Mouse (Mus musculus): ENCODE results near the gene Lin52.

Gene Lin52

GRCm38 (mm10) chr12:84450718-84451646 lies at the start of gene Lin52, which contains the start of gene Aldh6a1:
Gene Lin52 (plus strand): TSS chr12:84451422.
Gene Aldh6a1 (minus strand): TSS chr12:84451004.
- WGBS: under 1% methylated on average over 49 of the region's 49 CpGs

GRCm38 (mm10) chr12:84402923-84403322 lies 48.3 kb upstream of the Lin52 start:
- WGBS: 91% methylated on average over 9 of the region's 9 CpGs

- 60% methylated on average over 6 of the region's 6 CpGs for WGBS
These were observed 46.7 kb upstream of the Lin52 start for GRCm38 (mm10) chr12:84404541-84404940.

GRCm38 (mm10) chr12:84407259-84407658 lies 44.0 kb upstream of the Lin52 start:
- 60% methylated on average over 4 of the region's 4 CpGs for WGBS

GRCm38 (mm10) chr12:84407874-84408818 lies 43.1 kb upstream of the Lin52 start:
- WGBS: 2% methylated on average over 49 of the region's 52 CpGs

GRCm38 (mm10) chr12:84408819-84409507 lies 42.3 kb upstream of the Lin52 start, which contains the start of the genes Entpd5 and Bbof1:
Gene Entpd5 (minus strand): TSS chr12:84409029.
Gene Bbof1 (plus strand): TSS chr12:84409071.
- 1% methylated on average over 63 of the region's 63 CpGs for WGBS

GRCm38 (mm10) chr12:84416834-84417604 lies 34.2 kb upstream of the Lin52 start, which contains the start of gene Rnf113a2:
Gene Rnf113a2 (plus strand): TSS chr12:84417196.
- WGBS: 3% methylated on average over 50 of the region's 50 CpGs

GRCm38 (mm10) chr12:84417605-84417922 lies 33.7 kb upstream of the Lin52 start:
- WGBS: 41% methylated on average over 18 of the region's 18 CpGs

- WGBS: 60% methylated on average over 3 of the region's 3 CpGs
These were observed 27.2 kb upstream of the Lin52 start for GRCm38 (mm10) chr12:84423990-84424389.

GRCm38 (mm10) chr12:84429825-84430224 lies 21.4 kb upstream of the Lin52 start:
- WGBS: 70% methylated on average over 2 of the region's 2 CpGs

GRCm38 (mm10) chr12:84438697-84439096 lies 12.5 kb upstream of the Lin52 start:
- WGBS: 89% methylated on average over 2 of the region's 2 CpGs

- WGBS: 78% methylated on average over 4 of the region's 4 CpGs
These were observed 8.7 kb upstream of the Lin52 start for GRCm38 (mm10) chr12:84442526-84442925.

- WGBS: 92% methylated on average over 1 of the region's 1 CpGs
These were observed 3.8 kb upstream of the Lin52 start for GRCm38 (mm10) chr12:84447386-84447785.

GRCm38 (mm10) chr12:84448181-84448580 lies 3.0 kb upstream of the Lin52 start:
- 85% methylated on average over 6 of the region's 6 CpGs for WGBS

GRCm38 (mm10) chr12:84449887-84450286 lies 1.3 kb upstream of the Lin52 start:
- 55% methylated on average over 10 of the region's 10 CpGs for WGBS

GRCm38 (mm10) chr12:84450351-84450717 lies 888 bp upstream of the Lin52 start:
- WGBS: under 1% methylated on average over 6 of the region's 6 CpGs

- under 1% methylated on average over 11 of the region's 11 CpGs for WGBS
These were observed 579 bp downstream of the Lin52 start for GRCm38 (mm10) chr12:84451801-84452200.

GRCm38 (mm10) chr12:84456911-84457310 lies 5.7 kb downstream of the Lin52 start:
- 82% methylated on average over 3 of the region's 3 CpGs for WGBS

GRCm38 (mm10) chr12:84459845-84460244 lies 8.6 kb downstream of the Lin52 start:
- 67% methylated on average over 1 of the region's 1 CpGs for WGBS

- 87% methylated on average over 5 of the region's 5 CpGs for WGBS
These were observed 10.2 kb downstream of the Lin52 start for GRCm38 (mm10) chr12:84461416-84461815.

GRCm38 (mm10) chr12:84462856-84463255 lies 11.6 kb downstream of the Lin52 start:
- 67% methylated on average over 3 of the region's 3 CpGs for WGBS

All from cerebral cortex, adult 2 months (tissue).